Mouse (Mus musculus): ENCODE measurements at regions not wholly inside any gene's neighbourhood (a gene's known extent, or its start where the extent isn't known, plus 50 kb on each side); places are given as distances from the start of the nearest gene placed in this dataset.

- no peak for TF ChIP-seq CTCF (IDR thresholded peaks at IDR 0.05; ENCODE audit: borderline replicate concordance, insufficient read depth, low read depth, low read length)
- no peak for TF ChIP-seq POLR2A (IDR thresholded peaks at IDR 0.05; ENCODE audit: borderline replicate concordance, insufficient read depth, low read length)
Measured at GRCm38 (mm10) chr14:105015278-105015677, 161.8 kb downstream of the Rbm26 start.

All from cerebellum, adult 2 months (tissue).